Mouse (Mus musculus): ENCODE results near the gene Ntpcr.

Ntpcr gene

GRCm38 (mm10) chr8:125777478-125778164, 47.9 kb downstream of the Ntpcr start:
- DNase-seq, result no peak

DNA sequence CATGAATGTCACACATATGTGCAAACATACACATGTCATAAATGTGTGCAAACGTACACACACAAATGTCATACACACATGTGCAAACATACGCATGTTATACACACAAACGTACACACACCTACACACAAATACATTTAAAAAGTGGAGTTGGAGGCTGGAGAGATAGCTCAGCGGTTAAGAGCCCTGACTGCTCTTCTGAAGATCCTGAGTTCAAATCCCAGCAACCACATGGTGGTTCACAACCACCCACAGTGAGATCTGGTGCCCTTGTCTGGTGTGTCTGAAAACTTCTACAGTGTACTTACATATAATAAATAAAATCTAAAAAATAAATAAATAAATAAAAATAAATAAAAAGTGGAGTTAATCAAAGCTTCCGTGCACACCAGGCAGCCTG, 49.2 kb downstream of the Ntpcr start:
- DNase-seq, result no peak

DNA sequence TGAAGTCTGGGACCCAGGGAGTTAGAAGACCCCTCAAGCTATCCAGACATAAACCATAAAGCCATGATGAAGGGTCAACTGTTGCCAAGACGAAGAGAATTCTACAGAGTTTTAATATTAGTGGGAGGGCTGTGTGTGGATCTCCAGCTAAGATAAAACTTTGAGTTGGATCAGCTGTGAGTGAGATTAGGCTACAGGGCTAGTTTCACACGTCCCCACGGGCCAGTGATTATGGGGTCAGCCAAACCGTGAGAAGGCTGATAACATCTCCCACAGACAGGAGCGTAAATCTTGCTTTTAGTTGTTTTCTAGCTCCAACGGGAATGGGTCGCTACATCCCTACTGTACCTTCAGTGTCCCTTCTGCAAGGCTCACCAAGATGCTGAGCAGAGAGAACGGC, 49.9 kb downstream of the Ntpcr start:
- no peak for DNase-seq

DNA sequence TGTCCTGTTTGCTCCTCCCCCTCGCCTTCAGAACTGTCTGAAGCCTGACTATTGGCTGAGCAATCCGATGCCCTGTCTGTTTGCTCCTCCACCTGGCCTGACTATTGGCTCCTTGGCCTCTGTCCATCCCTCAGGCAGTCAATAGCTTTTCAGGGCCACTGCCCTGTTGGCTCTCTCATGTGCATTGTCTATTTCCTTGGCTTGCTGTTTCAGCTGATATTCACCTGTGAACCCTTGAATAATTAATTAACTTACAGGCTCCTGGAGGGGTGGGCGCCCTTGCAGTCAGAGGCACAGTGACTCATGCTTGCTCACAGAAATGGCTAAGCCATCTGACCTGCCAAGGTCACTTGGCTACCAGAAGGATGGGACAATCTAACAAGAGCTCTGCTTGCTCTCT, 52.4 kb downstream of the Ntpcr start:
- DNase-seq, result no peak

DNA sequence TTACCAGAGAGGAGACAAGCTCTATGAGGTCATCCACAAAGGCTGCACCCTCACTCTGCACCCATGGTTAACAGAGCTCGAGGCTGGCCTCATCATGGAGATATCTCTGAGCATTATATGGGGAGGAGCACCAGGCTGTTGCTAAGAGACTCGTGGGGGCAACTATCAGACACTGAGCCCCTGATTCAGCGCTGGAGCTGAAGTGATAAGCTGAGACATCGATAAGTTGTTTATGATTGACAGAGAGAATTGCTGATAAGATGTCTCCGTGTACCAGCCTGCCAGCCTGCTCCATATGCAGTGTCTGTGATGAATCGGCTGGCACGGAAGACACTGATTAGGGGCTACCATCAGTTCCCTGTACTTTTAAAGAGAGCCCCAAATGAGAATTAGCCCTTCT, 57.1 kb downstream of the Ntpcr start:
- peak; percentile 28 for DNase-seq

- DNase-seq, result no peak
These were observed 63.2 kb downstream of the Ntpcr start for GRCm38 (mm10) chr8:125792816-125793455.

GRCm38 (mm10) chr8:125795341-125795740, 65.6 kb downstream of the Ntpcr start:
- DNase-seq, result no peak

- DNase-seq, result no peak
These were observed 67.2 kb downstream of the Ntpcr start for GRCm38 (mm10) chr8:125796970-125797369.
